Mouse (Mus musculus) kidney, postnatal 10 days (tissue): Measurements from ENCODE around the gene Arcn1.

Experiments used
- DNase-seq: peaks from one replicate; pipeline ENCODE4 v3.0.0; 2021; ENCODE audit warnings: mixed read lengths

Gene Arcn1

DNA sequence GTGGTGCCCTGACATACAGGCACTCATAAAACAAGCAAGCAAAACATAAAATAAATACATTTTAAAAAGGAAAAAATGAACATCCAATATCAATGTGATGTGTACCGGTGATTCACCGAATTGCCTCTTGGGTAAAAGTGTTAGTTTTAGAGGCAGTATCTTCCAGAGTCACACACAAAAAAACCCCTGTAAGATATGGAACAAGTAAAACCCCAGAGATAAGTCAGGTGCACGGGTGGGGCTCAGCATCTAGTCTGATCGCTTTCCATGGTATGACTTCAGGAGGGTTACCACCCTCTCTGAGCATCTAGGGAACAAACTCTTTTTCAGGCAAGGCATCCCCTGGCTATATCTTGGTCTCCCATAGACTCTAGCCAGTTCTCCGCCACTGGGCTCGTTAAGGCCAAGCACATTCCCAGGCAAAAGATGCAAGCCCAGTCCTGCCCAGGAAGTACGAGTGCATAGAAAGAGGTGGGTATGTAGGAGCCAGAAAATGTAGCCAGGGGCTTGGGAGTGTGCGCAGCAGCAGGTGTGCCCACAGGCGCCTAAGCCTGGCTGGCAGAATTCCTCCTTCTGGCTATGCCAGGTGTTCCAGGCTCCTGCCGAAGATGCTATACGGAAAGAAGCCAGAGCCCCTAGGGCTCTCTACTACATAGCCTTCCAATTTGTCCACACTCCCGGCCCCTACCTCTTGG is 48.6 kb downstream of the Arcn1 start:
- no peak for DNase-seq

DNA sequence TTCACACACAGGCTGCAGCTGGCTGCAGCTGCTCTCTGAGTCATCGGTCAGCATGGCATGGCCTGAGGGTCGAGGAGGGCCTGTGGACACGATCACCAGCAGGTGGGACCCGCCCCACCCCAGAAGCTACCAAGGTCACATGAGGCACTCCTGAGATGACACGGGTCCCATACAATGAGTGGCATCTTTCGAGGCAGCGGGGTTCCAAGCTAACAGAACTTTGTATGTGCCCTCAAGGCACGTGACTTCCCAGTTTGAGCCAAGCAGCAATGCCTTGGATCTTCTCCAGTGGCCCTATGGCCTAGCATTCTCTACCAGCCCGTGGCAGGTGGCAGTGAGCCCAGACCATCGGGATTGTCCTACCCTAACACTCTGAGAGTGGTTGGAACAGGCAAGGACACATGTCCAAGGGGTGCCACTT is 49.8 kb downstream of the Arcn1 start:
- peak; percentile 52 for DNase-seq

DNA sequence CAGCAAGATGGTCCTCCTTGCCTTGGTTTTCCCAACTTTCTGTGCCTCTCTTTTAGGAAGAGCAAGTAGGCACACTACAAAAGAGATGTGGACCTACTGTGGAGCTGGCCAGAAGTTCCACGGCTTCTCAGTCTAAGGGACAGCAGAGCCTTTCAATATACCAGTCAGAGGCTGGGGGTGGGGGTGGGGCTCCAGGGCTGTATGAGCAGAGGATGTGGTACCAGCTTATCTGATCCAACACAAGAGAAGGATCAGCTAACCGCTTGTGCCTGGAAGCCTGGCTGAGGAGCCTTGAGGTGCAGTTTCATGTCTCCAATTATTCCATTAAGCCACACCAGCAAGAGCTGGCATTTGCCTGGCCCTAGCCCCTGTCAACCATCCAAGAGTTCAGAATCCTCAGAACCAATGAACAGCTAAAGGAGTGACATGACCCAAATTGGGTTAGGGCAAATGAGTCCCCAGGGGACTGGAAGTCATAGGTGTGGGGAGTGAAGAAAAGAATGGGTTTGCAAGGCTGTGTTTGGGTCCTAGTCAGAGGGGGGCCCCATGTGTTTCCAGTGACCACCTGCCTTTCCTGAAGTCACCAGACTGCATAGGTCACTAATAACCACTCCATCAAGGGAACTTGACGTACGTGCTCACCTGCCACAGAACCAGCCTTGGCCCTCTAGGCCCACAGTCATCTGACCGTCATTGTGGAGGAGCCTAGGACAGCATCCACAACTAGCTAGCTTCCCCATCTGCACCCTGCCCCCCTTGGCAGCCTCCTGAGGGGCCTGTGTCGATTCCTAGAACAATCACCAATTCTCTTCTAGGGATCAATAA is 50.4 kb downstream of the Arcn1 start:
- DNase-seq, result no peak

DNA sequence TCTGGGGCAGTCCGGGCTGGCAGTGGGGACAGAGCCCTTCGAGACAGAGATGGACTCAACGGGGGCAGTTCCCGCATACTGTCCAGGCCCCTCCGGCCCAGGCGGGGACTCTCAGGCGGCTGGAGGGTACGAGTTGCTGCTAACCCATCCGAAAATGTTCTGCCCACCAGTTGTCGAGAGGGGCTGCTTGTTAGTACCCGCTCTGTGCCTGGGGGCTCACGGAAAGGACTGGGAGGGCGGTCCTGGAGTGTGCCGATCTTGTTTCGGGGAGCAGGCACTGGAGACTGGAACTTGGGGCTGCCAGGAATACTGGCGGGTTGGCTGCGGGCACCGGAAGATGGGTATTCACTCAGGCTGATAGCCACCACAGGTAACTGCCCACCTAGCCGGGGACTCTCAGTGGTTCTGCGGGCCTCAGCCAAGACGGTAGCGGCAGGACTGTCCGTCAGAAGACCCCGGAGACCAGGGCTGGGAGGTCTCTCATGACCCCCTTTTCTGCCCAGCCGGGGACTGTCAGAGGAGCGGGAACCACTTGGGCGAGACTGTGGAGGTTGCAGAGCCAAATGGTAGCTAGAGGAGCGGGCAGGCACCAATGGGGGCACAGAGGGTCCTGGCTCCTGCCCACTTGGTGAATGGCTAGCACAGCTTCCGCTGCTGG is 51.8 kb downstream of the Arcn1 start:
- no peak for DNase-seq

DNA sequence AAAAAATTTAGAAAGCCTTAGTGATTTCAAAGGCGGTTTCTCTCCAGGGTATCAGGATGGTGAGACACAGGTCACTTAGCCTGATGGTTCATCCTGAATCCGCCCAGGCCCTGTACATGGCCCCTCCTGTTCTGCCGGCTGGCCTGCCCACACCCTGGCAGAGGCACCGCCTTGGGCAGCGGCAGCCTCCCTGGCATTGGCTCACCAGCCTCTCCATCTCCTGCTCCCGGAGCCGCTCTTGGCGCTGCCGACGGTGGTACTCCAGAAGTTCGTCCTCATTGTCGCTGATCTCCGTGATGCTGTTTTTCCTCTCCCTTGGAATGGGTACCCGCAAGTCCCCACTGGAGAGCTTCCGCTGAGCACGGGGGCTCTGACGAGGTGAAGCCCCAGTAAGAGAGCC is 52.5 kb downstream of the Arcn1 start:
- no peak for DNase-seq

DNA sequence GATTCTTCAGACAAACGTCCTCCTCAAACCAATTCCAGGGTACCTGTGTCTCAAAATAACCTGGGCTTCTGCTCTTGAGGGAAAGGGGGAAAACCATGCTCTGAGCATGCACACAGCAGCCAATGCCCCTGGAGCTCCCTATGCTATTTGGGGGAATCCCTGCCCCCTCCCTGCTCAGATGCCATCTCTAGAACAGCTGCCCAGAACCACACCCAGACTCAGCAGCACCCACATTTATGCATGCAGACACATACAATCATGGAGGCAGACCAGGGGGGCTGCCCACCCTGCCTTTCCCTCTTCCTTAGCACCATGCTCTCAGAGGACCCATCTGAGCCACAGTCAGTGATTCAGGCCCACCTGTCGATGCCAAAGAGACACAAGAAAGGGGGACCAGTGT is 54.1 kb downstream of the Arcn1 start:
- no peak for DNase-seq

DNA sequence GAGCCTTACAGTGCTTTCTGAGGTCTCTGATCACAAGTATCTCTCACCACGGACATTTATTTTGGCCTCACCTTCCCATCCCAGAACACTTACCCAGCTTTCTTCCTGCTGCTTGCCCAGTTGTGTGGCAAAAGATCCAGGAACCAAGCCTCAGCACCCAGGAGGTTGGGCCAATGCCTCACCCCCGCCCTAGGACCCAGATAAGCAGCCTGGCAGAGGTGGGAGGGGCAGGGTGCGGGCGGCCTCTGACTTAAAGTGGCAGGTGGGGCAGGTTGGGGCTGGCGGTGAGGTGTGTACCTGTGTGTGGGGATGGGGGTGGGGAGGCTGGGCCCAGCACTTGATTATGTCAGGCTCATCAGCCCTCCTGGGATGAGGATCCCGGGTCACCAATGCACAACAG is 54.6 kb downstream of the Arcn1 start:
- DNase-seq, result no peak

DNA sequence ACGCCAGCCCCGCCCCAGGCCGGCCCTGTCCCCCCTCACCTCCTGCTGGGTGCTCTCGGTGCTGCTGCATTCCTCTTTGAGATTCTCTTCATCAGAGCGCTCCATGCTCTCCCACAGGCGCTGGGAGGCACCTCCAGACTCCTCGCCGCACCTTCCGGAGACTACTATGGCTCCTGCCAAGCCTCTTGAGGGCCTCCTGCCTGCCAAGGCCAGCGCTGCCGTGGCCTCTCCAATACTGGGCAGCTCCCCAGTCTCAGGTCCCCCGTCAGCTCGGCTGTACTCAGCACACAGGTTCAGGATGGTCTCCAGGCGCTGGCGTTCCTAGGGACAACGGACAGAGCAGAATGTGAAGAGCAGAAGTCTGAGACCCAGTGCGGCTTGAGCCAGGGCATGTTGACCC is 56.0 kb downstream of the Arcn1 start:
- DNase-seq, result no peak

DNA sequence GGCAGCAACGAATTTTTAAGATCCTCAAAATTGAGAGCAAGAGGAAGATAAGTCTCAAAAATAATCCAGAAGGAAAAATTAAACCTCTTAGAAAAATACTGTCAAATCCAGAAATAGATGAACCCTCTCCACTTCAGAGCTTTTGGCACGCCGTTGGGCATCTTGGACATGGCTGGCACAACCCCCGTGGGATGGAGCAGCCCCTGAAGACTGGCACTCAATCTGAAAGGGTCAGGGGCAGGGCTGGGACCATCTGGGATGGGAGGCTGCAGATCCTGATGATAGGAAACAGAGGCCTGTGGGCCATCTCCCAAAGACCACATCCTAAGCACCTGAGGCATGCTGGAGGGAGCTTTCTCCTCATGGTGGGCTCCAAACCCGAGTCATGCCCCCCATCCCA is 57.4 kb downstream of the Arcn1 start:
- DNase-seq, result no peak

DNA sequence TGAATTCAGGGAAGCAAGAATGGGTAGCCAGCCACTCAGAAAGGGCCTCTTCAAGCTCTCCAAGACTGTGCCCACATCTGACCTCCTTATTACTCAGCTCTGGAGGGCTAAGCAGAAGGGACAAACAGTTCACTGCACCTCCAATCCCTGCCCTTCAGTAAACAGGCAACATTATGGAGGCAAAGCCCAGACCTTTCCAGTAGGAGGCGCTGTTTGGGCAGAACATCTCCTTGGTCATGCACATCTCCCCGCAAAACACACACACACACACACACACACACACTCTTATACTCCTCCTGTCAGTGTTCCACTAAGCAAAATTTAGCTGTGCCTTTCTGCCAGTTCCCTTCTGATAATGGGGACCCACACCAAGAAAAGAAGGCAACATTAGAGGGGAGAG is 58.0 kb downstream of the Arcn1 start:
- DNase-seq, result peak; percentile 64

DNA sequence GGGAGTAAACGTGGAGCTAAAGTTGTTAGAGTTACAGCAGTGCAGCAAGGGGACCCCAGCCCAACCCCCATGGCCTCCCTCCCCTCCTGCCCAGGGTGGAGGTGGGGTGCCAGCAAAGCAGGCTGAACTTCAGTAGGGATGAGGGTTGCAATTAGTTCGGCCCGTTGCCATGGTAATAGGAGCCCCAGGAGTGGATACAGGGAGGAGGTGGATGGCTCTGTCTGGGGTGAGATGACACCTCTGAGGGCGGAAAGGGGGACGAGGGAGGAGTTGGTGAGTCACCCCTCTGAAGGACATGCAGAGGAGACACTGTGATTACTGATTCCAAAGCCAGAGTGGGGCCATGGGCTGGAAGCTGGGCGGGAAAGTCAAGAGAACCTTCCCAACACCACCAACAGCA is 58.7 kb downstream of the Arcn1 start:
- no peak for DNase-seq

DNA sequence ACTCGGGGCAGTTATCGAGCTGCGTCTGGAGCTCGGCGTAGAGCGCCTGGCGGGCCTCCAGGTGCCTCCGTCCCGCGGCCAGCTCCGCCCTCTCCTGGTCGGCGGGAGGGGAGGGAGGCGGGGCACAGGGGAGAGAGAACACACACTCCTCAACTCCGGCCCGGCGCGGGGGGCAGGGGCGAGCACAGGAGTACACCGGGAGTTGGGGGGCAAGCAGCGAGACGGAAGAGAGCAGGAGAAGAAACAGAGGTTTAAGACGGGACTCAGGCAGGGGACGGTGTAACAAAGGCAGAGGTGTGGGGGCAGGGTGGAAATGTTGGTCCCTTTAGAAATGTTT is 59.2 kb downstream of the Arcn1 start:
- peak; percentile 90 for DNase-seq

DNA sequence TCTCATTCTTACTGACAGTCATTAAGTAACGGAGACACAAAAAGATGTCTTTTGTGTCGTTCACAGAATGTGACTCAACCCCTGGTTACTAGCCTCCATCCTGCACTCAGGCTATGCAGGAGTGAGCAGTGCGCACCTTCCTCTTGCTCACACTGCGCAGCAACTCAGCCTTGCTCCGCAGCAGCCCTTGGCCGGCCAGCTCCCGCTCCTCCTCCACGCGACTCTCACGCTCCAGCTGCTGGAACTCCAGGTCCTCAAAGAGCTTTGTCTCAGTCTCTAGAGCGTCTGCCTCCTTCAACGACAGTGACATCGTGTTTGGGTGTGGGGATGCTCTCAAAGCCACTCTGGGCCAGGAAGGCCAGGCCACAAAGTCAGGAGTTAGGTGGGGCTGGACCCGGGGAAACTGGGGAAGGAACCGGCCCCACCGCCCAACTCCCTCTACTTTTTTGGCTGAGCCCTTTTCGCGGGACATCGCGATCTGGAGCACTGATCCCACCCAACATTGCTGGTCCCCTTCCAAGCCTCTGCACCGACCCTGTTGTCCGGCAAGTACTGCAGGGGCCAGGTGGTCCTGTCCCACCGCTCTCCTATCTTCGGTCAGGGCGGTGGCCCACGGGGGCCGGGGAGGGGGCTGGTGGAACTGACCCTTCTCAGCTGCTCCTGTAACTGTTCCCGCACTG is 59.8 kb downstream of the Arcn1 start:
- no peak for DNase-seq

DNA sequence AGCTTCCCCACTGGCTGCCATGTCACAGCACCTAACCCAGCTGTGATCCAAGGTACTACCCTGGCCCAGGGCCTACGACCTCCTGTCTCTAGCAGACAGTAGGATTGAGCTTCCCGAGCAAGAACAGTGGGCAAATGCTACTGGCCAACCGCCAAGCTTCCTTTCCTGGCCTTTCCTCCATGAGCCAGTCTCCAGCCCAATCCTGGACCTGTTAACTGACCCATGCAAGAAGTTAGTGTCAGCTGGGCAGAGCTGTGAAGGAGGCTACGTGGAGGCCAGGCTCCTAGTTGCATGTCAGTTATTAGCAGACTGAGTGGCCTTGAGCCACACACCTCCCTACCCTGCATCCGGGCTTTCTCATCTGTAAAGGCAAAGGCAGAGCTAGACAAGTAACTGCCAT is 67.9 kb downstream of the Arcn1 start:
- DNase-seq, result peak; percentile 71

DNA sequence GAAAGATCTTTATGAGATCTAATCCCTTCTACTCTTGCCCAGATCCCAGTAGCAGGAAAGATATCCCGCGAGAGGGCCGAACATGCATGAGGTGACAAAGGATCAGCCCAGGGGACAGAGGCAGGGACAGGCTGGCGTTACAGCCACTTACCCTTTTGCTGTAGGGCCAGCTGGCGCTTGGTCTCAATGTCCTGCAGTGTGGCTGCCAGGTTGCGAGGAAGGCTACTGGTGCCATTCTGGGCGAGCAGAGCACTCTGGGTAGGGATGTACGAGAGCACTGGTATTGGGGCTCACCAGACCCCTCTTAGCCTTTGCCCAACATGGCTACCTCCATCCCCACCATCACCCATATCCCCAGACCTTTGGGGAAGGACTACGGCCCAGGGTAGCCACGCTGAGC is 68.4 kb downstream of the Arcn1 start:
- no peak for DNase-seq

DNA sequence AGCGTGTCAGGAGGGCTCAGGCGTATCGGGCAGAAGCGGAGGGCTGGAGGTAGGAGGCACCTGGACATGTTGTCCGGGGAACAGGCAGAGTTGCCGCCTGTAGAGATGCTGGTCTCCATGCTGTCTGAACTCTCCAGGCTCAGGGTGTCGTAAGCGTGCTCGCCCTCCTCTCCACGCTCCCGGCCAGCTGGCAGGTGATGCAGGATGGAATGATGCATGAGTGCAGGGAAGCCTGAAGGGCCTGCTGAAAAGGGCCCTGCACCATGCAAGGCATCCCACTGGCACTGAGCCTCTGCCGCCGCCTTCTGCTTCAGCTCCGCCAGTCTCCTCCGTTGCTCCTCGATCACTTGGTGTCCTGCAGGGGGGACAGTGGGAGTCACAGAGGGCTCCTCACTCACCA is 69.8 kb downstream of the Arcn1 start:
- no peak for DNase-seq

DNA sequence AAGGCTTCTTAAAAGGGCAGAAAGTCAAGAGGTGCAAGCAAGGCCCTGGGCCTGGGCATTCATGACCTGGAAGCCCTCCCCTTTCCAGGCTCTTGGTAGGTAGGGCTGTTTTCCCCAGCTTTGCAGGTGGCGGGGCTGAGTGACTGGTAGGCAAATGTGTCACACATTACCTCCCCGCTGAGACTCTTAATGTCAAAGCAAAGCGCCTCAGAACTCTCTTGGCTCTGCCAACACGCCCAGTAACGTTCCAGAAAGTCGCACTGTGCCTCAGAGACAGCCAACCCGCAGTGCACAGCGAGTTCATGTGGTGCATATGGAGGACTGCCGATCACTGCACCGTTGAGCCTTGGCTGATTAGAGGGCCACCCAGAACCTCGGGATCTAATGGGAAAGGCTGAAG is 74.6 kb downstream of the Arcn1 start:
- DNase-seq, result no peak

DNA sequence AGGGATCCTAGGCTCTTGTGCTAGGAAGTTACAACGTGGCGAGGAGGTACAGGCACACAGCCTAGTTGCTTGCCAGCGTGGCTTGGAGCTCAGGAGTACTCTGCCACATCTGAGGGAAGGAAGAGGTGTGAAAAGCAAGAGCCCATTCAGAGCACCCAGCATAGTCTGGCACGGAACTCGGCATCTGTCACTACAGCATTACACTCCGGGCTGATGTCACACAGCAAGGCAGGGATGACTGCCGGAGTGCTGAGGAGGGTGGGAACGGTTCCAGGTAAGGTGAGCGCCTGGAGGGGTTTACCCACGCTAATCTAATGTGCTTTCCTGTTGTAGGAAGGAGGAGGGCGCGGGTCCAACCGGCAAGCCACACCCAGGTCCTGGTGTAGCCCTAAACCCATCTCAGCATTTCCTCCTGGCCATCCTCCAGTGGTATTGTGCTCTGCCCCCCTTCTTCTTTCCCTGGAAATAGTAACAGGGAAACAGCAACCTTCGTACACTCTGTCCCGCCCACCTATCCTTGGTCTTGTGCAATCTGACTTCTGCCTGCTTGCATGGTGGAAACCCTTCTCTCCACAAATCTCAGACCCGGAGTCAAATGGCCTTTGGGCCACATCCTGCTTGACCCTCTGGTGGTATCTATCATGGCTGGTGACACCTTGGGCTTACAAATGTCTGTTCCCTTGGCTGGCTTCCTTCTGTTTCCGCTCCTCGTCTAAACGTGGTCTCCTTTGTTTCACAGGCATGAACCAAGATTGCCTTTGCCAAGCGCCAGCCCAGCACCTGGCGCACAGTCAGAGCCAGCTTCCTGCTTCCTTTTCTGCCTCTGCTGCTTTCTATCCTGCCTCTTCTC is 75.7 kb downstream of the Arcn1 start:
- peak; percentile 83 for DNase-seq
